Mouse (Mus musculus) T-helper 17 cell (primary cell): ENCODE measurements around the gene Iltifb.
"Not testable (repeated sequence)": the region's sequence is repeated elsewhere in the genome, so short reads cannot be mapped to it uniquely, and the experiment has no call there.

ENCODE experiments used
- in situ Hi-C, 2 experiments: fragments of 300-600 bp; cut with MboI, MseI; formaldehyde crosslinking; loops; 1 replicate in 1 of 2; 2 replicates in 1 of 2; pipeline ENCODE4 v1.15.1; 2025; ENCODE audit warnings: high pct_unique_total_duplicates in 2 of 2

Gene Iltifb

DNA sequence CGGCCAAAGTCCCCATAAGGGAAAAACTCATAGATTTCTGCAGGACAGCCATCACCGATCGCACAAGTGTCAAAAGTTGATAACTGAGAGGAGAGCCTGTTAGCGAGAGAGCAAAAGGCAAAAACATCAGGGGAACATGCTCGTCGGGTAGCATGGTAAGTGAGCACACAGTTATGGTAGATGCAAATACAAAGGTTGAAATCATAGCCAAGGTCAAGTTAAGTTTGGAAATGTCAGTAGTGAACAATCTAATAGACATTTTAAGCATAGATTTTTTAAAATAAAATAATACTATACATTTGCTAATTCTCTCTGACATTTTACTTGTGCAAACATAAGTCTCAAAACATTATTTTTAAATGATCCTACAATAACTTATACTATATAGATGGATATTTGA is at the start of gene Iltifb:
TSS of gene Iltifb (minus strand) at position 101 of the 400 bp plus-strand sequence.
- in situ Hi-C loops = loop anchor here (5.0 kb wide), 1 partner anchor 88 kb away; no protein-coding TSS in a partner anchor

DNA sequence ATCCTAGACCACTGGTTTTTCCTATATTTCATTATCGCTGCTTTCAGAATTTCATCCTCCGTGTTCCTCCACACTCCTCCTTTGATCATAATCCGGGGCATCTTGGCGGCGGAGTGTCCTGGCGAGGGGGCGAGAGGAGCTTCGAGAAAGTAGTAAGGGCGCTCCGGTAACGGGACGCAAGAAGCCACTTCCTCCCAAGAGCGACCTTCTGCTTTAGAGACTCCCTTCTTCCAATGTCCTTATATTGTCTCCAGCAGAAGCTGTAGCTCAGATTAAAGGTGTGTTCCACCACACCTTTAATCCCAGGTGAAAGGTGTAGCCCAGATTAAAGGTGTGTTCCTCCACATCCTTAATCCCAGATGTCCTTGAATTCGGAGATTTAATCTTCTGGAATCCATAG is 48.3 kb upstream of the Iltifb start, which contains the start of gene Gm9046:
TSS of gene Gm9046 (minus strand) at position 101 of the 400 bp plus-strand sequence.
- in situ Hi-C loops = loop anchor here in 1 of 2 experiments (25.0 kb wide), 1 partner anchor 644 kb away; no protein-coding TSS in a partner anchor

DNA sequence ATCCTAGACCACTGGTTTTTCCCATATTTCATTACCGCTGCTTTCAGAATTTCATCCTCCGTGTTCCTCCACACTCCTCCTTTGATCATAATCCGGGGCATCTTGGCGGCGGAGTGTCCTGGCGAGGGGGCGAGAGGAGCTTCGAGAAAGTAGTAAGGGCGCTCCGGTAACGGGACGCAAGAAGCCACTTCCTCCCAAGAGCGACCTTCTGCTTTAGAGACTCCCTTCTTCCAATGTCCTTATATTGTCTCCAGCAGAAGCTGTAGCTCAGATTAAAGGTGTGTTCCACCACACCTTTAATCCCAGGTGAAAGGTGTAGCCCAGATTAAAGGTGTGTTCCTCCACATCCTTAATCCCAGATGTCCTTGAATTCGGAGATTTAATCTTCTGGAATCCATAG is 42.9 kb upstream of the Iltifb start, which contains the start of gene Gm9045:
TSS of gene Gm9045 (minus strand) at position 101 of the 400 bp plus-strand sequence.
- in situ Hi-C loops = loop anchor here in 1 of 2 experiments (25.0 kb wide), 1 partner anchor 650 kb away; no protein-coding TSS in a partner anchor

DNA sequence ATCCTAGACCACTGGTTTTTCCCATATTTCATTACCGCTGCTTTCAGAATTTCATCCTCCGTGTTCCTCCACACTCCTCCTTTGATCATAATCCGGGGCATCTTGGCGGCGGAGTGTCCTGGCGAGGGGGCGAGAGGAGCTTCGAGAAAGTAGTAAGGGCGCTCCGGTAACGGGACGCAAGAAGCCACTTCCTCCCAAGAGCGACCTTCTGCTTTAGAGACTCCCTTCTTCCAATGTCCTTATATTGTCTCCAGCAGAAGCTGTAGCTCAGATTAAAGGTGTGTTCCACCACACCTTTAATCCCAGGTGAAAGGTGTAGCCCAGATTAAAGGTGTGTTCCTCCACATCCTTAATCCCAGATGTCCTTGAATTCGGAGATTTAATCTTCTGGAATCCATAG is 37.5 kb upstream of the Iltifb start, which contains the start of gene Gm9044:
TSS of gene Gm9044 (minus strand) at position 101 of the 400 bp plus-strand sequence.
- in situ Hi-C loops = loop anchor here in 1 of 2 experiments (5.0 to 25.0 kb wide), 2 partner anchors 290 to 655 kb away; no protein-coding TSS in a partner anchor

- in situ Hi-C loops = loop anchor here in 1 of 2 experiments (5.0 to 25.0 kb wide), 2 partner anchors 35 to 660 kb away; no protein-coding TSS in a partner anchor
These were observed 32.0 kb upstream of the Iltifb start, which contains the start of gene Gm9040 for GRCm38 (mm10) chr10:118326869-118327268. Gene Gm9040 (minus strand): TSS chr10:118326969.

DNA sequence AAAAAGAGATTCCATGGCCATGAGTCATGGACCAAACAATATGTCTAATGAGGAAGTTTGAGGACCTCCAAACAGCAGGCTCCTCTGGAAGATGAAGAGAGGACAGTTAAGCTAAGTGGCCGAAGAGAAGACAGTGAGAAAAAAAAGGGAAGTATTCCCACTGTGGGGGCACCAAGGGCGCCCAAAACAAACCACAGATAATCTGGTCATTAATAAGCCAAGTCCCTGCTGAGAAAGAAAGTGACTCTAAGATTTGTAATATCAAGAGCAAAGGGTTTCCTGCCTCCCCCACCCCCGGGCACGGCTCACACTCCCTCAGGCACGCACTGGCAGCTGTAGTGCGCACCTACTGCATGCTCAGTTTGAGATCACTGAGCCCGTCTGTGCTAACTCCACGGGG is 24.2 kb upstream of the Iltifb start:
- in situ Hi-C loops = no loop called here

- in situ Hi-C loops = loop anchor here (10.0 kb wide), 1 partner anchor 53 kb away; the partner anchor contains the start of gene Gm9049 (in 2 of the 2)
These were observed 7.3 kb upstream of the Iltifb start for GRCm38 (mm10) chr10:118302133-118302532.

GRCm38 (mm10) chr10:118283016-118283415 is 11.8 kb downstream of the Iltifb start:
- in situ Hi-C loops = not testable (repeated sequence)

DNA sequence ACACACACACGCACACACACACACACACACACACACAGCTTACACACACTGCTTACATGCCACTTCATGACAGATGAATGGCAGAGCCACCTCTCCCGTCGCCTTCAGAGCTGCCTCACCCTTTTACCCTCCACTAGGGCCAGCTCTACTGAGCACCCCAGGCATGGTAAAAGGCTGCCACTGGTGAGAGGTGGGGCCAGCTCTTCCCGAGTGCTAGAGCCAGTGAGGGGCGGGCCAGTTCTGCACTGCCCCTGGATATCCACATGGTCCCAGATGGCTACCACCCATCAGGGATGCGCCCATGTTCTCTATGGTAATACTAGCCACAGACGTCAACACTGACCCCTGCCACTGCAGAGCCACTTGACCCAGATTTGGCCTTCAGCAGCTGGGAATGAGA is 12.3 kb downstream of the Iltifb start:
- in situ Hi-C loops = not testable (repeated sequence)

- in situ Hi-C loops = not testable (repeated sequence)
These were observed 16.8 kb downstream of the Iltifb start for GRCm38 (mm10) chr10:118278069-118278468.

DNA sequence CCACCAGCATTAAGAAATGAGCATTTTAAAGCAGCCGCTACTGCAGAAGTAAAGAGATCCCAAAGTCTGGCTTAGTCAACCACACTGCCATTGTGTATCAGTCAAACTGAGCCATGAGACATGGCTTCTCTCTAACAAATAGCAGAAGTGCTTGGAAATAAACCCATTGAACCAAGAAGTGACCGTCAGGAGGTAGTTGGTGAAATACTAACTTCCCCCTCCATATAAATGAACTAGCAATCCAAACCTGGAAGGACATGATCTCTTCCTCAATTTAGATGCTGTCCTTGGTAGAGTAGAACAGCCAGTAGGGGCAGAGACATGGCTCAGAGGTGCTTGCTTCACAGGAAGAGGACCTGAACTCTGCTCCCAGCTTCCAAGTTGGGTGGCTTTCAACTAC is 23.4 kb downstream of the Iltifb start:
- in situ Hi-C loops = loop anchor here in 1 of 2 experiments (25.0 kb wide), 1 partner anchor 109 kb away; no protein-coding TSS in a partner anchor

DNA sequence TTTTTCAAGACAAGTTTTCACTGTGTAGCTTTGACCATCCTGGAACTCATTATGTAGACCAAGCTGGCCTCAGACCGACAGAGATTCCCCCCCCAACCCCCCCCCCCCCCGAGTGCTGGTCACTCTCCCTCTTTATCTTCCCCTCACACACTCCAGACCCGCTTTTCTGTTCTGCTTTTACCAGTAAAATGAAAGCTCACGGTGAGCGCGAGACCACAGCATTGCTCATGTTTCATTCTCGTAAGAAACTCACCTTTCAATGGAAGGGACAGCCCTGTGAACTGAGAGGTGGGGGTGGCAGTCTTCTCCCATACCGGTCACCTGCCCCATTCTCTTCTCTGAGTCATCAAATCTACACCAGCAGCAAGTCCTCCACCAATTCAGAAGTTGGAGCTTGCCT is 26.0 kb downstream of the Iltifb start:
- in situ Hi-C loops = loop anchor here (10.0 to 25.0 kb wide), 2 partner anchors 104 to 107 kb away; no protein-coding TSS in a partner anchor

DNA sequence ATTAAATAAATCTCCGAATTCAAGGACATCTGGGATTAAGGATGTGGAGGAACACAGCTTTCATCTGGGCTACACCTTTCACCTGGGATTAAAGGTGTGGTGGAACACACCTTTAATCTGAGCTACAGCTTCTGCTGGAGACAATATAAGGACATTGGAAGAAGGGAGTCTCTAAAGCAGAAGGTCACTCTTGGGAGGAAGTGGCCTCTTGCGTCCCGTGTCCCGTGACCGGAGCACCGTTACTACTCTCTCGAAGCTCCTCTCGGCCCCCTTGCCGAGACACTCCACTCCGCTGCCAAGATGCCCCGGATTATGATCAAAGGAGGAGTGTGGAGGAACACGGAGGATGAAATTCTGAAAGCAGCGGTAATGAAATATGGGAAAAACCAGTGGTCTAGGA is 36.5 kb downstream of the Iltifb start, which contains the start of gene Gm32802:
TSS of gene Gm32802 (plus strand) at position 301 of the 400 bp plus-strand sequence.
- in situ Hi-C loops = loop anchor here in 1 of 2 experiments (25.0 kb wide), 1 partner anchor 96 kb away; no protein-coding TSS in a partner anchor

DNA sequence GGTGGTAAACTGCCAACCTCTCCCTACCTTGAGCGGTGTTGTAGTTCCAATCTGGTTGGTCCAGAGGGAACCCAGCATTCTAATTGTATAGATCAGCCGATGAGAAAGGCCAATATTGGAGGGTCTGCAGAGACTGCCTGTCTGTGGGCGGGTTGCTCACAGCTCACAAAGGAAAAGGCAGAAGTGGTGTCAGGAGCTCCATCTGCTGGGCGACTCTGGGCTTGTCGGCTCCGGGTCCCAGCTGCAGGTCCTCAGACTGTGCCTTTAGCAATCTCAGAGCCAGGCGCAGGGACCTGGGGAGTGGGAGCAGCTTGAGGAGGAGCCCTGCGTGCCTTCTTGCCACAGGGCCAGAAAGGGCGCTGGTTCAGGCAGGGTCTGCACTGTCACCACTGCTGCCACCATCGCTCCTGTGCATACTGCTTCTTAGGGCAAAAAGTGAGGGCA is 44.0 kb downstream of the Iltifb start:
- in situ Hi-C loops = loop anchor here in 1 of 2 experiments (5.0 to 25.0 kb wide), 2 partner anchors 89 to 106 kb away; no protein-coding TSS in a partner anchor

DNA sequence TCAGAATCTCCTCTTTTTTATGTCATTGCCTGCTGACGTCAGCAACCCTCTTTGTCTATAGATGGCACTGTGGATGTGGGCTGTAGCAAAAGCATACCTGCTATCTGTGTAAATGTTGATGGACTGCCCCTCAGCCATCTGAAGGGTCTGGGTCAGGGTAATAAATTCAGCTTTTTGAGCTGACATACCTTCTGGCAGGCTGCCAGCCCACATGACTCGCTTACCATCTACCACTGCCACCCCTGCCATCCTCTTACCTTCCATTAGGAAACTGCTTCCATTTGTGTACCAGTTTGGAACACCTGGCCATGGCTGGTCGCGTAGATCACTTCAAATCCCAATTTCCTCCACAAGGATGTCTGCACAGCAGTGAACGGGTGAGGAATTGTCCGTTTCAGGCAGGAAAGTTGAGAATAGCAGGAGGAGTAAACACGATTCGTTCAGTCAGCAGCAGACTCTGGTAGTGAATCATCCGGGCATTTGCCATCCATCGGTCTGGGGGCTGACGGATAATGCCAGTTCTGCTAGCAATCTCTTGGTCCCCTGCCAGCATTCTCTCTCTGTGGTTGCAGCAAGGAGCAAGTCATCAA is 45.7 kb downstream of the Iltifb start:
- in situ Hi-C loops = loop anchor here in 1 of 2 experiments (25.0 kb wide), 1 partner anchor 113 kb away; the partner anchor contains the start of gene Gm9049

DNA sequence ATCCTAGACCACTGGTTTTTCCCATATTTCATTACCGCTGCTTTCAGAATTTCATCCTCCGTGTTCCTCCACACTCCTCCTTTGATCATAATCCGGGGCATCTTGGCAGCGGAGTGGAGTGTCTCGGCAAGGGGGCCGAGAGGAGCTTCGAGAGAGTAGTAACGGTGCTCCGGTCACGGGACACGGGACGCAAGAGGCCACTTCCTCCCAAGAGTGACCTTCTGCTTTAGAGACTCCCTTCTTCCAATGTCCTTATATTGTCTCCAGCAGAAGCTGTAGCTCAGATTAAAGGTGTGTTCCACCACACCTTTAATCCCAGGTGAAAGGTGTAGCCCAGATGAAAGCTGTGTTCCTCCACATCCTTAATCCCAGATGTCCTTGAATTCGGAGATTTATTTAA is 54.2 kb downstream of the Iltifb start, which contains the start of gene Gm32717:
TSS of gene Gm32717 (minus strand) at position 101 of the 400 bp plus-strand sequence.
- in situ Hi-C loops = loop anchor here in 1 of 2 experiments (25.0 kb wide), 1 partner anchor 122 kb away; the partner anchor contains the start of gene Gm9049
